Mouse (Mus musculus) limb, embryonic 14.5 days (tissue): Measurements from ENCODE around the gene Tle1. TPM values are rescaled to one million over a fixed set of nuclear protein-coding genes. Genes with fewer than 3 reads are reported as not detected.

ENCODE experiments used
- ATAC-seq: fragments of 200-750 bp; cut with Nextera tagmentation; 2 replicates; pipeline ENCODE4 v1.8.0; 2017; ENCODE audit warnings: low read depth, moderate number of reproducible peaks, moderate TSS enrichment; ENCODE audit not compliant: low FRiP score
- DNase-seq: peaks from one replicate; pipeline ENCODE4 v3.0.0-alpha.2; 2015; ENCODE audit warnings: low spot score
- H3K27ac ChIP-seq: fragments of 300-500 bp; sonication (generic); replicated peaks from 2 replicates; pipeline ENCODE4 v1.5.1; 2014; ENCODE audit warnings: low read depth, mild to moderate bottlenecking, low read length, moderate library complexity, mixed read lengths
- H3K27me3 ChIP-seq: fragments of 300-500 bp; sonication (generic); 2 replicates; pipeline ENCODE4 v1.6.1; 2014; ENCODE audit warnings: low read length, mixed read lengths; ENCODE audit not compliant: control insufficient read depth, insufficient read depth
- H3K36me3 ChIP-seq: fragments of 300-500 bp; sonication (generic); 2 replicates; pipeline ENCODE4 v1.6.1; 2014; ENCODE audit warnings: mild to moderate bottlenecking, low read length, moderate library complexity, mixed read lengths; ENCODE audit not compliant: control insufficient read depth, insufficient read depth
- H3K4me1 ChIP-seq: fragments of 300-500 bp; sonication (generic); 2 replicates; pipeline ENCODE4 v1.6.1; 2014; ENCODE audit warnings: antibody characterized with exemption, low read length, mixed read lengths; ENCODE audit not compliant: control insufficient read depth, insufficient read depth
- H3K4me2 ChIP-seq: fragments of 300-500 bp; sonication (generic); replicated peaks from 2 replicates; pipeline ENCODE4 v1.6.1; 2014; ENCODE audit warnings: low read depth, mild to moderate bottlenecking, low read length, moderate library complexity; ENCODE audit not compliant: severe bottlenecking
- H3K4me3 ChIP-seq: fragments of 300-500 bp; sonication (generic); replicated peaks from 2 replicates; pipeline ENCODE4 v1.5.1; 2014; ENCODE audit warnings: low read length
- H3K9ac ChIP-seq: fragments of 300-500 bp; sonication (generic); 2 replicates; pipeline ENCODE4 v1.6.1; 2014; ENCODE audit warnings: mild to moderate bottlenecking, low read depth, low read length, moderate library complexity; ENCODE audit not compliant: severe bottlenecking
- H3K9me3 ChIP-seq: fragments of 300-500 bp; sonication (generic); 2 replicates; pipeline ENCODE4 v1.6.1; 2016; ENCODE audit warnings: low read length; ENCODE audit not compliant: control insufficient read depth
- POLR2A ChIP-seq: fragments of 200-500 bp; IDR thresholded peaks from 2 replicates; pipeline ENCODE4 v1.8.0; 2012; ENCODE audit warnings: inconsistent platforms, mild to moderate bottlenecking, moderate library complexity, borderline replicate concordance; ENCODE audit not compliant: insufficient read depth, insufficient read length; ENCODE audit errors: extremely low read depth
- WGBS: fragments of 180-500 bp; shearing (Covaris S2); extraction: QIAGEN DNeasy Blood & Tissue Kit; methylation state at CpG from one replicate; pipeline ENCODE4 v1.1.7; 2014; 5-methylcytosine and 5-hydroxymethylcytosine counted together
- polyA plus RNA-seq, 2 experiments: library from polyadenylated mRNA; depleted of rRNA in 1 of 2; stranded (reverse) in 1 of 2; unstranded in 1 of 2; fragments of >200 nt; fragmentation: Nextera tagmentation in 1 of 2; extraction: Ambion mirVana in 1 of 2; gene quantifications; 2 replicates each; pipeline versions ENCODE4 v1.2.1 to v1.2.3; 2012 to 2014

The Tle1 gene
- polyA plus RNA-seq, 2 experiments = 33.3 to 62.9 TPM

- H3K27ac ChIP-seq = no peak overlapping the region
Measured at GRCm38 (mm10) chr4:72197888-72198605, 2.7 kb downstream of the Tle1 start.

GRCm38 (mm10) chr4:72195116-72195835 is 5.4 kb downstream of the Tle1 start:
- Histone ChIP-seq H3K36me3 (peaks cover 37% of the 10 kb centered on the region), H3K27me3 (no peaks in the 10 kb centered on the region), H3K4me3 (peak overlapping the region; percentile 17; the same call in 1 of the 2 replicates), H3K4me2 (peak overlapping the region; percentile 64), H3K9me3 (no peaks in the 10 kb centered on the region), H3K4me1 (peaks cover 34% of the 10 kb centered on the region), H3K27ac (no peak overlapping the region), H3K9ac (no peak overlapping the region)
- TF ChIP-seq POLR2A = no peak
- no peak for DNase-seq
- no peak for ATAC-seq
- 32% methylated on average over 6 of the region's 6 CpGs for WGBS

More at GRCm38 (mm10) chr4:72197888-72198605, 2.7 kb downstream of the Tle1 start:
- H3K4me1 ChIP-seq = peaks cover 34% of the 10 kb centered on the region
- H3K36me3 ChIP-seq = peaks cover 19% of the 10 kb centered on the region
- no peak for TF ChIP-seq POLR2A
- 16% methylated on average over 7 of the region's 7 CpGs for WGBS
- peak overlapping the region; percentile 64 for H3K4me2 ChIP-seq
- H3K9ac ChIP-seq = peak overlapping the region; percentile 87
- H3K9me3 ChIP-seq = no peaks in the 10 kb centered on the region
- H3K4me3 ChIP-seq = peak overlapping the region; percentile 84
- ATAC-seq = no peak
- peak; percentile 69 for DNase-seq
- no peaks in the 10 kb centered on the region for H3K27me3 ChIP-seq

GRCm38 (mm10) chr4:72193276-72193675 is 7.4 kb downstream of the Tle1 start:
- WGBS = 48% methylated on average over 1 of the region's 1 CpGs
- H3K4me3 ChIP-seq = no peak overlapping the region
- H3K4me2 ChIP-seq = no peak overlapping the region
- no peaks in the 10 kb centered on the region for H3K9me3 ChIP-seq
- DNase-seq = no peak
- TF ChIP-seq POLR2A = no peak
- no peaks in the 10 kb centered on the region for H3K27me3 ChIP-seq
- no peak for ATAC-seq
- no peak overlapping the region for H3K9ac ChIP-seq
- peaks cover 46% of the 10 kb centered on the region for H3K36me3 ChIP-seq
- H3K27ac ChIP-seq = no peak overlapping the region
- peaks cover 34% of the 10 kb centered on the region for H3K4me1 ChIP-seq

- Histone ChIP-seq H3K4me3 (no peak overlapping the region), H3K4me1 (peaks cover 16% of the 10 kb centered on the region; the same call in 1 of the 2 replicates), H3K9me3 (no peaks in the 10 kb centered on the region), H3K27ac (no peak overlapping the region), H3K27me3 (no peaks in the 10 kb centered on the region), H3K36me3 (peaks cover 30% of the 10 kb centered on the region), H3K9ac (no peak overlapping the region), H3K4me2 (no peak overlapping the region)
- ATAC-seq (no peak), DNase-seq (no peak)
- no peak for TF ChIP-seq POLR2A
- 61% methylated on average over 5 of the region's 5 CpGs for WGBS
Measured at GRCm38 (mm10) chr4:72184476-72184875, 16.2 kb downstream of the Tle1 start.

GRCm38 (mm10) chr4:72182343-72182988 is 18.3 kb downstream of the Tle1 start:
- TF ChIP-seq POLR2A = no peak
- H3K4me1 ChIP-seq = peaks cover 16% of the 10 kb centered on the region; the same call in 1 of the 2 replicates
- no peak overlapping the region for H3K4me3 ChIP-seq
- ATAC-seq = no peak
- no peak for DNase-seq
- H3K9ac ChIP-seq = no peak overlapping the region
- no peak overlapping the region for H3K27ac ChIP-seq
- peaks cover 28% of the 10 kb centered on the region; the same call in 1 of the 2 replicates for H3K36me3 ChIP-seq
- H3K9me3 ChIP-seq = no peaks in the 10 kb centered on the region
- H3K4me2 ChIP-seq = no peak overlapping the region
- no peaks in the 10 kb centered on the region for H3K27me3 ChIP-seq
